Mouse (Mus musculus) erythroblast, embryonic 14.5 days (primary cell): ENCODE measurements around the gene Nmral1.

Experiments
- GATA1 ChIP-seq: IDR thresholded peaks from 2 replicates; pipeline ENCODE4 v1.6.1; 2012; ENCODE audit warnings: low read length, inconsistent platforms, mixed read lengths
- TAL1 ChIP-seq: IDR thresholded peaks from 3 replicates; pipeline ENCODE4 v1.6.1; 2012; ENCODE audit warnings: low read length, inconsistent platforms, mixed read lengths

DNA sequence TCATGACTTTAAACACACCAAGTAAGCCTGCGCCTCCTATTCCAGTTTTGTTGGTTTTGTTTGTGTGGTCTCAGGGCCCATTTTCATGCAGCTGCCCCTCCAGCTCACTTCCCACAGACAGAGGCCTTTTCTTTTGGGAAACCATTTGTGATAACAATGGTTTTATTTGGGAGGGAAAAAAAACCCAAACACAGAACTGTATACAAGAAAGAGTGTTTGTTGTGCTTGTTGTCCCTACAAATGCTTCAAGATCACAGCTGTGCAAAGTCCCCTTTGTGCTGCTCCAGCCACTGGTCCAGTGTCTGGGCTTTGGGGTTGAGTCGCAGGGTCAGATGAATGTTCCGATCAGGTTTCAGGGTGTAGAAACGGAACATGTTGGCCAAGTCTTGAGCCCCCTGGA, 8.0 kb downstream of the Nmral1 start:
- TF ChIP-seq GATA1 = no peak
- no peak for TF ChIP-seq TAL1
